Mouse (Mus musculus) MEL (cell line): ENCODE results near the gene Erv3. TPM values are rescaled to one million over a fixed set of nuclear protein-coding genes. Genes with fewer than 3 reads are reported as not detected.

ENCODE experiments used
- DNase-seq: peaks from one replicate; pipeline ENCODE4 v3.0.0; 2011; ENCODE audit warnings: low read depth, low spot score
- H3K27ac ChIP-seq: 2 replicates; pipeline ENCODE4 v1.5.1; 2012; ENCODE audit warnings: low read depth, mild to moderate bottlenecking, control low read depth, low read length, moderate library complexity; ENCODE audit not compliant: control insufficient read depth
- H3K27me3 ChIP-seq, 2 experiments: fragments of 150-350 bp in 1 of 2; sonication (generic) in 1 of 2; 2 replicates each; pipeline ENCODE4 v1.6.1; 2012; ENCODE audit warnings: low read length in 2 of 2, mild to moderate bottlenecking in 2 of 2, improper control_type of control experiment in 1 of 2, moderate library complexity in 1 of 2; ENCODE audit not compliant: insufficient read depth in 2 of 2, control insufficient read depth in 1 of 2
- H3K36me3 ChIP-seq, 2 experiments: 2 replicates each; pipeline ENCODE4 v1.6.1; 2012 to 2014; ENCODE audit warnings: low read length in 2 of 2, improper control_type of control experiment in 1 of 2, inconsistent platforms in 1 of 2, mild to moderate bottlenecking in 1 of 2; ENCODE audit not compliant: insufficient read depth in 2 of 2, control insufficient read depth in 1 of 2
- H3K4me1 ChIP-seq, 2 experiments: fragments of 150-350 bp in 1 of 2; sonication (generic) in 1 of 2; 2 replicates each; pipeline ENCODE4 v1.6.1; 2012; ENCODE audit warnings: low read length in 2 of 2, improper control_type of control experiment in 1 of 2, mild to moderate bottlenecking in 1 of 2; ENCODE audit not compliant: insufficient read depth in 2 of 2, control insufficient read depth in 1 of 2
- H3K4me3 ChIP-seq, 2 experiments: fragments of 150-350 bp in 1 of 2; sonication (generic) in 1 of 2; 2 replicates each; pipeline ENCODE4 v1.5.1; 2012; ENCODE audit warnings: low read depth in 2 of 2, low read length in 2 of 2, mild to moderate bottlenecking in 2 of 2, moderate library complexity in 2 of 2, control low read depth in 1 of 2, improper control_type of control experiment in 1 of 2; ENCODE audit not compliant: control insufficient read depth in 1 of 2, insufficient read depth in 1 of 2
- H3K79me2 ChIP-seq: 2 replicates; pipeline ENCODE4 v1.6.1; 2012; ENCODE audit warnings: mild to moderate bottlenecking, low read length, moderate library complexity; ENCODE audit not compliant: control insufficient read depth, poor library complexity, insufficient read depth
- H3K9ac ChIP-seq: 2 replicates; pipeline ENCODE4 v1.6.1; 2012; ENCODE audit warnings: low read depth, mild to moderate bottlenecking, control low read depth, low read length, moderate library complexity; ENCODE audit not compliant: control insufficient read depth, poor library complexity, severe bottlenecking
- H3K9me3 ChIP-seq: fragments of 150-350 bp; sonication (generic); replicated peaks from 2 replicates; pipeline ENCODE4 v1.6.1; 2012; ENCODE audit warnings: mild to moderate bottlenecking, low read length, improper control_type of control experiment, moderate library complexity; ENCODE audit not compliant: insufficient read depth
- BHLHE40 ChIP-seq: IDR thresholded peaks from 2 replicates; pipeline ENCODE4 v1.6.1; 2012; ENCODE audit warnings: low read depth, mild to moderate bottlenecking, inconsistent platforms, low read length, improper control_type of control experiment, borderline replicate concordance
- CTCF ChIP-seq, 3 experiments: IDR thresholded peaks in 2 of 3; conservative IDR thresholded peaks in 1 of 3; 2 replicates each; pipeline ENCODE4 v1.5.1; 2011 to 2012; ENCODE audit warnings: low read length in 3 of 3, low read depth in 2 of 3, mild to moderate bottlenecking in 2 of 3, improper control_type of control experiment in 1 of 3, inconsistent platforms in 1 of 3, mixed read lengths in 1 of 3, moderate library complexity in 1 of 3; ENCODE audit not compliant: control insufficient read depth in 1 of 3, insufficient read depth in 1 of 3, poor library complexity in 1 of 3, severe bottlenecking in 1 of 3
- E2F4 ChIP-seq: IDR thresholded peaks from 2 replicates; pipeline ENCODE4 v1.6.1; 2011; ENCODE audit warnings: low read depth, low read length, improper control_type of control experiment, borderline replicate concordance
- ELF1 ChIP-seq: IDR thresholded peaks from 2 replicates; pipeline ENCODE4 v1.6.1; 2014; ENCODE audit warnings: low read depth, mild to moderate bottlenecking, inconsistent platforms, low read length, improper control_type of control experiment, moderate library complexity
- EP300 ChIP-seq, 2 experiments: IDR thresholded peaks; 2 replicates each; pipeline ENCODE4 v1.6.1; 2011; ENCODE audit warnings: improper control_type of control experiment in 2 of 2, low read length in 2 of 2, low read depth in 1 of 2, mild to moderate bottlenecking in 1 of 2
- ETS1 ChIP-seq: IDR thresholded peaks from 2 replicates; pipeline ENCODE4 v1.6.1; 2012; ENCODE audit warnings: low read depth, mild to moderate bottlenecking, inconsistent platforms, low read length, improper control_type of control experiment, moderate library complexity
- GATA1 ChIP-seq: IDR thresholded peaks from 2 replicates; pipeline ENCODE4 v1.6.1; 2011; ENCODE audit warnings: low read depth, low read length, improper control_type of control experiment
- HCFC1 ChIP-seq: IDR thresholded peaks from 2 replicates; pipeline ENCODE4 v1.6.1; 2012; ENCODE audit warnings: low read depth, mild to moderate bottlenecking, inconsistent platforms, low read length, improper control_type of control experiment, moderate library complexity
- MEF2A ChIP-seq: IDR thresholded peaks from 2 replicates; pipeline ENCODE4 v1.6.1; 2014; ENCODE audit warnings: low read depth, mild to moderate bottlenecking, inconsistent platforms, low read length, improper control_type of control experiment; ENCODE audit not compliant: poor library complexity, insufficient replicate concordance, severe bottlenecking; ENCODE audit errors: extremely low read depth
- MXI1 ChIP-seq: IDR thresholded peaks from 2 replicates; pipeline ENCODE4 v1.6.1; 2011; ENCODE audit warnings: mild to moderate bottlenecking, low read depth, low read length, improper control_type of control experiment
- MYC ChIP-seq: IDR thresholded peaks from 2 replicates; pipeline ENCODE4 v1.6.1; 2011; ENCODE audit warnings: low read depth, mild to moderate bottlenecking, low read length, improper control_type of control experiment, moderate library complexity
- NELFE ChIP-seq: IDR thresholded peaks from 2 replicates; pipeline ENCODE4 v1.6.1; 2011; ENCODE audit warnings: low read depth, low read length, improper control_type of control experiment
- POLR2AphosphoS5 ChIP-seq: IDR thresholded peaks from 2 replicates; pipeline ENCODE4 v1.6.1; 2012; ENCODE audit warnings: low read depth, borderline replicate concordance, mild to moderate bottlenecking, inconsistent platforms, low read length, moderate library complexity, mixed read lengths
- RCOR1 ChIP-seq: IDR thresholded peaks from 2 replicates; pipeline ENCODE4 v1.6.1; 2012; ENCODE audit warnings: low read depth, mild to moderate bottlenecking, inconsistent platforms, low read length, improper control_type of control experiment
- SIN3A ChIP-seq: IDR thresholded peaks from 2 replicates; pipeline ENCODE4 v1.6.1; 2012; ENCODE audit warnings: low read length, improper control_type of control experiment, inconsistent platforms
- TCF12 ChIP-seq: IDR thresholded peaks from 2 replicates; pipeline ENCODE4 v1.6.1; 2014; ENCODE audit warnings: low read depth, mild to moderate bottlenecking, inconsistent platforms, low read length, improper control_type of control experiment, moderate library complexity
- USF1 ChIP-seq: IDR thresholded peaks from 2 replicates; pipeline ENCODE4 v1.6.1; 2014; ENCODE audit warnings: low read depth, mild to moderate bottlenecking, inconsistent platforms, low read length, improper control_type of control experiment, moderate library complexity
- USF2 ChIP-seq, 2 experiments: IDR thresholded peaks; 2 replicates each; pipeline ENCODE4 v1.6.1; 2011 to 2012; ENCODE audit warnings: improper control_type of control experiment in 2 of 2, low read length in 2 of 2, borderline replicate concordance in 1 of 2, inconsistent platforms in 1 of 2, low read depth in 1 of 2, mild to moderate bottlenecking in 1 of 2; ENCODE audit not compliant: insufficient read depth in 1 of 2
- ZC3H11A ChIP-seq: IDR thresholded peaks from 2 replicates; pipeline ENCODE4 v1.6.1; 2012; ENCODE audit warnings: low read depth, mild to moderate bottlenecking, inconsistent platforms, low read length, improper control_type of control experiment
- ZMIZ1 ChIP-seq: IDR thresholded peaks from 2 replicates; pipeline ENCODE4 v1.6.1; 2012; ENCODE audit warnings: low read depth, mild to moderate bottlenecking, inconsistent platforms, low read length, improper control_type of control experiment, moderate library complexity
- polyA plus RNA-seq, 2 experiments: library from polyadenylated mRNA; stranded (reverse) in 1 of 2; unstranded in 1 of 2; fragments of >175 nt in 1 of 2; fragments of >200 nt in 1 of 2; gene quantifications; 2 replicates each; pipeline versions ENCODE4 v1.2.1 to v1.2.4; 2012; ENCODE audit warnings: low replicate concordance in 2 of 2, low read depth in 1 of 2; ENCODE audit not compliant: insufficient read length in 2 of 2, insufficient read depth in 1 of 2, missing spikeins in 1 of 2
- total RNA-seq: library from RNA; depleted of rRNA; stranded (reverse); fragments of 300-350 nt; gene quantifications from 2 replicates; pipeline ENCODE4 v1.2.3, GENCODE M21; 2012

Gene Erv3
- total and polyA plus RNA-seq, 3 experiments = 0.36 to 0.62 TPM; not detected in 1

GRCm38 (mm10) chr2:131847501-131848359 is 11.8 kb downstream of the Erv3 start:
- H3K27me3 ChIP-seq = no peaks in the 10 kb centered on the region
- DNase-seq = peak; percentile 43
- no peaks in the 10 kb centered on the region for H3K9me3 ChIP-seq
- H3K27ac ChIP-seq = no peak overlapping the region
- TF ChIP-seq ZMIZ1 (no peak), SIN3A (peak; percentile 34; the same call in 1 of the 2 replicates), USF1 (no peak)
- H3K9ac ChIP-seq = no peak overlapping the region
- peaks cover 0 to 25% of the 10 kb centered on the region in 2 experiments; a peak in 2 of 4 replicates for H3K36me3 ChIP-seq
- H3K4me3 ChIP-seq = peak overlapping the region; percentile 31 to 48; a peak in 3 of 4 replicates
- peaks cover 18 to 30% of the 10 kb centered on the region in 2 experiments for H3K4me1 ChIP-seq
- H3K79me2 ChIP-seq = no peaks in the 10 kb centered on the region

GRCm38 (mm10) chr2:131846811-131847210 is 12.7 kb downstream of the Erv3 start:
- Histone ChIP-seq H3K27me3 (no peaks in the 10 kb centered on the region), H3K9ac (no peak overlapping the region)

GRCm38 (mm10) chr2:131846132-131846710 is 13.3 kb downstream of the Erv3 start:
- H3K4me1 ChIP-seq = peaks cover 11 to 15% of the 10 kb centered on the region in 2 experiments
- no peak overlapping the region for H3K9ac ChIP-seq
- no peaks in the 10 kb centered on the region for H3K27me3 ChIP-seq
- H3K79me2 ChIP-seq = no peaks in the 10 kb centered on the region
- no peaks in the 10 kb centered on the region for H3K9me3 ChIP-seq
- H3K4me3 ChIP-seq = no peak overlapping the region
- TF ChIP-seq USF2 (IDR thresholded peaks at IDR 0.05; ENCODE audit: borderline replicate concordance in 1 of 2, insufficient read depth in 1 of 2, low read depth in 1 of 2, low read length in 2 of 2) (no peak), NELFE (no peak), ETS1 (no peak), MXI1 (no peak), ZC3H11A (no peak), USF1 (no peak), BHLHE40 (no peak), MYC (no peak), SIN3A (no peak), MEF2A (no peak), RCOR1 (no peak), HCFC1 (no peak), EP300 (IDR thresholded peaks at IDR 0.05; ENCODE audit: low read depth in 1 of 2, low read length in 2 of 2) (no peak), TCF12 (no peak), ELF1 (no peak), E2F4 (no peak), GATA1 (no peak), POLR2AphosphoS5 (no peak)
- H3K27ac ChIP-seq = no peak overlapping the region
- peaks cover 0 to 14% of the 10 kb centered on the region in 2 experiments; a peak in 2 of 4 replicates for H3K36me3 ChIP-seq
- no peak for DNase-seq

More at GRCm38 (mm10) chr2:131846811-131847210, 12.7 kb downstream of the Erv3 start:
- no peak for DNase-seq
- H3K36me3 ChIP-seq = peaks cover 0 to 18% of the 10 kb centered on the region in 2 experiments; a peak in 2 of 4 replicates
- H3K4me3 ChIP-seq = no peak overlapping the region
- H3K4me1 ChIP-seq = peaks cover 16 to 21% of the 10 kb centered on the region in 2 experiments
- TF ChIP-seq CTCF (IDR thresholded peaks at IDR 0.05 in 2 of 3, conservative IDR thresholded peaks at IDR 0.05 in 1 of 3; ENCODE audit: control insufficient read depth in 1 of 3, insufficient read depth in 1 of 3, low read depth in 2 of 3, low read length in 3 of 3, poor library complexity in 1 of 3, severe bottlenecking in 1 of 3) (no peak), GATA1 (0 out of 2 replicates have a peak, but pooled peaks have one; percentile 14)
- no peaks in the 10 kb centered on the region for H3K79me2 ChIP-seq
- H3K9me3 ChIP-seq = no peaks in the 10 kb centered on the region
- H3K27ac ChIP-seq = no peak overlapping the region
